Mouse (Mus musculus) forebrain, embryonic 12.5 days (tissue): ENCODE results near the gene Ddx24. TPM values are rescaled to one million over a fixed set of nuclear protein-coding genes. Genes with fewer than 3 reads are reported as not detected.
A peak's percentile ranks its signal among the peaks of the same experiment; 100 is the strongest.

Source experiments
- ATAC-seq: fragments of 200-750 bp; cut with Nextera tagmentation; 2 replicates; pipeline ENCODE4 v1.8.0; 2017; ENCODE audit warnings: moderate TSS enrichment; ENCODE audit not compliant: low FRiP score
- H3K27ac ChIP-seq: fragments of 300-500 bp; sonication (generic); 2 replicates; pipeline ENCODE4 v1.5.1; 2016; ENCODE audit warnings: mild to moderate bottlenecking
- H3K27me3 ChIP-seq: fragments of 300-500 bp; sonication (generic); 2 replicates; pipeline ENCODE4 v1.6.1; 2016; ENCODE audit warnings: mild to moderate bottlenecking
- H3K36me3 ChIP-seq: fragments of 300-500 bp; sonication (generic); replicated peaks from 2 replicates; pipeline ENCODE4 v1.6.1; 2016; ENCODE audit warnings: mild to moderate bottlenecking
- H3K4me1 ChIP-seq: fragments of 300-500 bp; sonication (generic); 2 replicates; pipeline ENCODE4 v1.6.1; 2016
- H3K4me2 ChIP-seq: fragments of 300-500 bp; sonication (generic); 2 replicates; pipeline ENCODE4 v1.6.1; 2016; ENCODE audit warnings: mild to moderate bottlenecking, moderate library complexity
- H3K4me3 ChIP-seq: fragments of 300-500 bp; sonication (generic); replicated peaks from 2 replicates; pipeline ENCODE4 v1.5.1; 2016; ENCODE audit warnings: mild to moderate bottlenecking
- H3K9ac ChIP-seq: fragments of 300-500 bp; sonication (generic); 2 replicates; pipeline ENCODE4 v1.6.1; 2016; ENCODE audit warnings: mild to moderate bottlenecking
- H3K9me3 ChIP-seq: fragments of 300-500 bp; sonication (generic); 2 replicates; pipeline ENCODE4 v1.6.1; 2016
- WGBS: fragments of 180-500 bp; shearing (Covaris S2); methylation state at CpG from one replicate; pipeline ENCODE4 v1.1.7; 2016; 5-methylcytosine and 5-hydroxymethylcytosine counted together
- polyA plus RNA-seq: library from polyadenylated mRNA; unstranded; fragments of >200 nt; fragmentation: Nextera tagmentation; extraction: Ambion mirVana; gene quantifications from 2 replicates; pipeline ENCODE4 v1.2.1, GENCODE M21; 2016

Ddx24 gene
- polyA plus RNA-seq, 1 experiment from 2014 or later = 127 TPM

- Histone ChIP-seq H3K9ac (peak overlapping the region; percentile 85), H3K9me3 (no peaks in the 10 kb centered on the region), H3K4me3 (peak overlapping the region; percentile 92), H3K4me2 (peak overlapping the region; percentile 92), H3K36me3 (peaks cover 14% of the 10 kb centered on the region), H3K4me1 (peaks cover 31% of the 10 kb centered on the region), H3K27ac (no peak overlapping the region), H3K27me3 (no peaks in the 10 kb centered on the region)
- ATAC-seq = no peak
- WGBS = 9% methylated on average over 33 of the region's 33 CpGs
These were observed 458 bp downstream of the Ddx24 start for GRCm38 (mm10) chr12:103425016-103425728.

GRCm38 (mm10) chr12:103408144-103408543, 17.5 kb downstream of the Ddx24 start:
- H3K4me3 ChIP-seq = no peak overlapping the region
- no peak overlapping the region for H3K27ac ChIP-seq
- ATAC-seq = no peak
- H3K9ac ChIP-seq = no peak overlapping the region
- no peaks in the 10 kb centered on the region for H3K27me3 ChIP-seq
- H3K9me3 ChIP-seq = no peaks in the 10 kb centered on the region
- WGBS = 94% methylated on average over 10 of the region's 10 CpGs
- H3K4me2 ChIP-seq = no peak overlapping the region
- H3K36me3 ChIP-seq = peaks cover 84% of the 10 kb centered on the region
- no peaks in the 10 kb centered on the region for H3K4me1 ChIP-seq

- Histone ChIP-seq H3K4me1 (no peaks in the 10 kb centered on the region), H3K27me3 (no peaks in the 10 kb centered on the region), H3K4me3 (no peak within 1 kb of the TSS), H3K27ac (no peak within 1 kb of the TSS), H3K9me3 (no peaks in the 10 kb centered on the region), H3K36me3 (peaks cover 80% of the 10 kb centered on the region), H3K4me2 (no peak within 1 kb of the TSS), H3K9ac (no peak within 1 kb of the TSS)
- 96% methylated on average over 4 of the region's 4 CpGs for WGBS
- ATAC-seq = no peak
These were observed 17.9 kb downstream of the Ddx24 start, which contains the start of gene 9330161L09Rik for GRCm38 (mm10) chr12:103407720-103408119. TSS of gene 9330161L09Rik (minus strand) at chr12:103407820.

DNA sequence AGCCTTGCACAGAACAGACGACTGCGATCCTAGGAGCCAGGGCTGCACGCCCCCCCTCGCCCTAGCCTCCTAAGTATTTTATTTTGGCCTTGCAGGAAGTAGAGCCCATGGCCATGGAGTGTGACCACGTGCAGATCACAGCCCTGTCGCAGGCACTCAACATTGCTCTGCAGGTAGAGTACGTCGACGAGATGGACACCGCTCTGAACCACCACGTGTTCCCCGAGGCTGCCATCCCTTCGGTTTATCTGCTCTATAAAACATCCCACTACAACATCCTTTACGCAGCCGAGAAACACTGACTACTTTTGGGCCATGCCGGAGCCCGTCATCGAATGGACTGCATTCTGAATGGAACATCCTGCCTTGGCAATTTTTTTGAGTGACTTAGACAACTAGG, 21.5 kb downstream of the Ddx24 start:
- ATAC-seq = no peak
- Histone ChIP-seq H3K27ac (no peak overlapping the region), H3K9ac (no peak overlapping the region), H3K4me1 (no peaks in the 10 kb centered on the region), H3K4me2 (no peak overlapping the region), H3K9me3 (no peaks in the 10 kb centered on the region), H3K4me3 (no peak overlapping the region), H3K36me3 (peaks cover 54% of the 10 kb centered on the region), H3K27me3 (no peaks in the 10 kb centered on the region)
- WGBS = 91% methylated on average over 18 of the region's 18 CpGs

GRCm38 (mm10) chr12:103396751-103397150, 28.9 kb downstream of the Ddx24 start:
- H3K4me1 ChIP-seq = no peaks in the 10 kb centered on the region
- H3K27me3 ChIP-seq = no peaks in the 10 kb centered on the region
- ATAC-seq = no peak
- no peaks in the 10 kb centered on the region for H3K9me3 ChIP-seq
- no peak overlapping the region for H3K4me3 ChIP-seq
- H3K4me2 ChIP-seq = no peak overlapping the region
- no peak overlapping the region for H3K9ac ChIP-seq
- peaks cover 9% of the 10 kb centered on the region; the same call in 1 of the 2 replicates for H3K36me3 ChIP-seq
- H3K27ac ChIP-seq = no peak overlapping the region
- WGBS = 83% methylated on average over 7 of the region's 7 CpGs

DNA sequence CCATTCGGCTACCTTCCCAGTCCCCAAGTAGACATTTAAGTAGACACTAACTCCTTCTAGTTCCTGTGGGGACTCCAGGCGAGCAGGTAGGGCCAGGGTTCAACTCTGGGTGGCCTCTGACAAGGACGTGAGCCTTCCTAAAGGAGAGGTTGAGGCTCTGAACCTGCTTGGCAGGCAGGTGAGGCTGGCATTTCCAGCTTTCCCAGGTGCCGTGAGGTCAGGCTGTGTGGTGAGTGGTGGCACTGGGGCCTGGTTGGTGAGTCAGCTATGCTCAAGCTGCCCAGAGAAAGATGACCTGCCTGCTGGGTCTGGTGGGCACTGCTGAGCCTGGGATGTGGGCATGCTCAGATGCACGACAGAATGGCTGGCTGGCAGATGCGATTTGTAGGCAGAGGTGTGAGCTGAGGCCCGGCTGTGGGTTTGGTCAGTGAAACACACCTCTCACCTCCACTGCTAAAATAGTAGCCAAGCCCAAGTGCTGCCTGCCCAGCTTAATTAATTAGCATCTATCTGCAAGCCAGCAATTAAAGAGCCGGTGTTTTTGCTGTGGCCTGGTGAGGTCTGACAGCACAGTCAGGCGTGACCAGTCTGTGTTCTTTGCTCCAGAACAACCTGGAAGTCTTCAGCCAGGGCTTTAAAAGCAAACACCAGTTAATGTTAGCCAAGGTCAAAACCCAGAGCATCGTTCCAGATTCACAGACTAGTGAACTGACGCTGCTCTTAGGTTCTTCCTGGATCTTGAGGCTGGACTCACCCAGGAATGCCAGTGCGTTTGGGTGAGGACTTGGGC, 29.9 kb downstream of the Ddx24 start:
- no peaks in the 10 kb centered on the region for H3K4me1 ChIP-seq
- H3K4me3 ChIP-seq = no peak overlapping the region
- no peak for ATAC-seq
- H3K9ac ChIP-seq = no peak overlapping the region
- H3K36me3 ChIP-seq = no peaks in the 10 kb centered on the region
- H3K9me3 ChIP-seq = no peaks in the 10 kb centered on the region
- H3K27me3 ChIP-seq = no peaks in the 10 kb centered on the region
- H3K27ac ChIP-seq = no peak overlapping the region
- no peak overlapping the region for H3K4me2 ChIP-seq
- 81% methylated on average over 12 of the region's 12 CpGs for WGBS

DNA sequence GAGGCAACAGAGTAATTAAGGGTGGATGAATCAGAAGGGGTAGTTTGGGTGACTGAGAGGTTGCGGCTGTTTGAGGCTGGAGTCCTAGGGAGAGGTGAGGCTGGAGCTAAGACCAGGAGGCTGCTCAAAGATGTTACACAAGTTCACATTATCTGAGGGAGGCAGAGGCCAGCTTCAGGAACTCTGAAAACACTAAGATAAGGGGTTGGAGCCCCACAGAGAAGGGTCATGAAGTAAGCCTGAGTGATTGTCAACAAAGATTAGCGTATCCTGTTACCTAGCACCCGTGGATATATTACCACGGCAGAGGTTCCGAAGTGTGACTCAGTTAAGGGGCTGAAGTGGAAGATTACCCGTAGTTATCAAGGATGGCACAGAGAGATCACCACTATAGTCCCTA, 32.1 kb downstream of the Ddx24 start:
- H3K4me3 ChIP-seq = no peak overlapping the region
- H3K36me3 ChIP-seq = no peaks in the 10 kb centered on the region
- H3K4me1 ChIP-seq = peaks cover 10% of the 10 kb centered on the region; the same call in 1 of the 2 replicates
- H3K27me3 ChIP-seq = no peaks in the 10 kb centered on the region
- H3K9ac ChIP-seq = no peak overlapping the region
- no peak overlapping the region for H3K27ac ChIP-seq
- WGBS = 76% methylated on average over 6 of the region's 6 CpGs
- H3K9me3 ChIP-seq = no peaks in the 10 kb centered on the region
- no peak for ATAC-seq
- H3K4me2 ChIP-seq = no peak overlapping the region

- H3K4me3 ChIP-seq = no peak overlapping the region
- no peaks in the 10 kb centered on the region; the same call in 1 of the 2 replicates for H3K27me3 ChIP-seq
- H3K36me3 ChIP-seq = no peaks in the 10 kb centered on the region
- H3K4me2 ChIP-seq = no peak overlapping the region
- WGBS = 87% methylated on average over 7 of the region's 7 CpGs
- no peak overlapping the region for H3K9ac ChIP-seq
- no peak for ATAC-seq
- peaks cover 10% of the 10 kb centered on the region; the same call in 1 of the 2 replicates for H3K4me1 ChIP-seq
- H3K27ac ChIP-seq = no peak overlapping the region
- H3K9me3 ChIP-seq = no peaks in the 10 kb centered on the region
These were observed 34.5 kb downstream of the Ddx24 start for GRCm38 (mm10) chr12:103391098-103391497.

- H3K27me3 ChIP-seq = no peaks in the 10 kb centered on the region; the same call in 1 of the 2 replicates
- H3K4me3 ChIP-seq = no peak overlapping the region
- no peak overlapping the region for H3K27ac ChIP-seq
- 79% methylated on average over 4 of the region's 4 CpGs for WGBS
- no peak for ATAC-seq
- no peak overlapping the region for H3K9ac ChIP-seq
- peaks cover 10% of the 10 kb centered on the region; the same call in 1 of the 2 replicates for H3K4me1 ChIP-seq
- no peaks in the 10 kb centered on the region for H3K36me3 ChIP-seq
- no peaks in the 10 kb centered on the region for H3K9me3 ChIP-seq
- peak overlapping the region; percentile 81; the same call in 1 of the 2 replicates for H3K4me2 ChIP-seq
These were observed 35.6 kb downstream of the Ddx24 start for GRCm38 (mm10) chr12:103389982-103390381.

DNA sequence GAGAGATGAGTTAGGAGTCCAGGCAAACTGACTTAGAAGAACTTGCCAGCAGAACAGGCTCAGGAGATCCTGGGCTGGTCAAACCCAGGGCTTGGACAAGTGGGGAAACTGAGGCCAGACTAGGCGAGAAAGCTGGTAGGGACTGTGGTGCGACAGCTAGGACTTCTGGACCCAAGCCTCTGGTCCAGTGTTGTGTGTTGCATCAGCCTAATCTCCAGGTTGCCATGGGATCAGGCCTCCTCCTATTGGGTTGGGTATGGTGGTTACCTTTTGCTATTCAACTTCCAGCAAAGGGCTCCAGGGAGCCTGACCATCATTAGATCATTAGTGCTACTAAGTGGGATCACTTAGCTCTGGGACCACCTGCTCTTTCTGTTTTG, 36.3 kb downstream of the Ddx24 start:
- ATAC-seq = no peak
- WGBS = 55% methylated on average over 2 of the region's 2 CpGs
- Histone ChIP-seq H3K4me2 (peak overlapping the region; percentile 81), H3K4me1 (peaks cover 10% of the 10 kb centered on the region; the same call in 1 of the 2 replicates), H3K4me3 (peak overlapping the region; percentile 80), H3K9ac (peak overlapping the region; percentile 90), H3K9me3 (no peaks in the 10 kb centered on the region), H3K27ac (no peak overlapping the region), H3K27me3 (no peaks in the 10 kb centered on the region; the same call in 1 of the 2 replicates), H3K36me3 (no peaks in the 10 kb centered on the region)

- Histone ChIP-seq H3K36me3 (no peaks in the 10 kb centered on the region), H3K4me1 (peaks cover 10% of the 10 kb centered on the region; the same call in 1 of the 2 replicates), H3K9ac (peak within 1 kb of the TSS; percentile 90), H3K27ac (peak within 1 kb of the TSS; percentile 69; the same call in 1 of the 2 replicates), H3K9me3 (no peaks in the 10 kb centered on the region), H3K27me3 (no peaks in the 10 kb centered on the region; the same call in 1 of the 2 replicates), H3K4me3 (peak within 1 kb of the TSS; percentile 80), H3K4me2 (peak within 1 kb of the TSS; percentile 81)
- peak; percentile 99 for ATAC-seq
- WGBS = under 1% methylated on average over 55 of the region's 58 CpGs
These were observed 36.9 kb downstream of the Ddx24 start, which contains the start of gene Otub2 for GRCm38 (mm10) chr12:103388505-103389347. TSS of gene Otub2 (plus strand) at chr12:103388682.

DNA sequence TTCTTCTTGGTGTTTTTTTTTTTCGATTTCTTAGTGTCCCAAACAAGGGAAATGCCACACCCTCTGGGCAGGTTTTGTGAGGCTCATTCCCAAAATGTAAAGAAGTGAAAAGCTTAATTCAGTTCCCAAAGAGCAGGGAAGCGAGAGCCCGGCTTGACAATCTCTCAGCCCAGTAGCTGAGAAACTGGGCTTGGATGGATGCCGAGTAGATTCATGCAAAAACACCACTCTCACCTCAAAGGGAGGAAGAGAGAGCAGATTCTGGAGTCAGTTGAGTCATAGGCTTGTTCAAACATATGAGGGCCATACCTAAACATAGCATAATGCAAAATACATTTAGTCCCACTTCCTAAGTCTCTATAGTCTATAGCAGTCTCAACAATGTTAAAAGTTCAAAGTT, 45.4 kb downstream of the Ddx24 start:
- Histone ChIP-seq H3K27ac (no peak overlapping the region), H3K4me2 (no peak overlapping the region), H3K27me3 (no peaks in the 10 kb centered on the region), H3K9me3 (no peaks in the 10 kb centered on the region), H3K4me3 (no peak overlapping the region), H3K9ac (no peak overlapping the region), H3K4me1 (no peaks in the 10 kb centered on the region), H3K36me3 (no peaks in the 10 kb centered on the region)
- ATAC-seq = no peak
- 84% methylated on average over 4 of the region's 4 CpGs for WGBS
